Mouse (Mus musculus) midbrain, embryonic 10.5 days (tissue): ENCODE data around the gene Kcnip2. TPM values are rescaled to one million over a fixed set of nuclear protein-coding genes. Genes with fewer than 3 reads are reported as not detected.

Experiments used
- polyA plus RNA-seq: library from polyadenylated mRNA; unstranded; fragments of >200 nt; fragmentation: Nextera tagmentation; extraction: Ambion mirVana; gene quantifications from 2 replicates; pipeline ENCODE4 v1.2.1, GENCODE M21; 2016

Gene Kcnip2
- polyA plus RNA-seq, 1 experiment from 2014 or later: 0.53 TPM

Other genes starting within 250 kb of the Kcnip2 start
- gene Fbxw4, start 155.7 kb downstream of the Kcnip2 start, polyA plus RNA-seq: 3.3 and 3.9 TPM in 2 replicates
- 25.5 and 28.8 TPM in 2 replicates for gene Fgf8, start 73.1 kb downstream of the Kcnip2 start, polyA plus RNA-seq
- gene Npm3, start 66.5 kb downstream of the Kcnip2 start, polyA plus RNA-seq: 7.5 and 9.4 TPM in 2 replicates
- 60.8 and 67.5 TPM in 2 replicates for gene Mgea5, start 32.2 kb downstream of the Kcnip2 start, polyA plus RNA-seq
- gene Armh3, start 182.4 kb upstream of the Kcnip2 start, polyA plus RNA-seq: 16.7 and 19.8 TPM in 2 replicates
- gene Hps6, start 187.4 kb upstream of the Kcnip2 start, polyA plus RNA-seq: 4.3 and 4.7 TPM in 2 replicates
- 41.8 and 45.9 TPM in 2 replicates for gene Pprc1, start 228.8 kb upstream of the Kcnip2 start, polyA plus RNA-seq
- 79.0 and 79.2 TPM in 2 replicates for gene Ldb1, start 229.2 kb upstream of the Kcnip2 start, polyA plus RNA-seq